In genomic region chr7:81945398-81945797, GRCm38 (mm10) we compare ENCODE assay signal across 14 mouse cellular contexts. TPM values are rescaled to one million over a fixed set of nuclear protein-coding genes. Genes with fewer than 3 reads are reported as not detected.
A peak's percentile ranks its signal among the peaks of the same experiment; 100 is the strongest.
DNase-seq lines count a peak whose midpoint lies in the region; ATAC-seq lines count a peak whose summit lies in the region.
"Had no signal": no experiment of that assay in that cellular context is flagged by ENCODE, and none has a peak within 500 bp of the region (broad histone marks: within the 10 kb centered on the region; RNA-seq: fewer than 3 reads in every experiment).

No protein-coding gene starts in this region.

- H3K9ac ChIP-seq in hindbrain, embryonic 11.5 days (ENCODE audit: low read depth, low read length): no peak overlapping the region
- H3K9ac ChIP-seq in hindbrain, embryonic 12.5 days: no peak overlapping the region
- no peak overlapping the region for H3K9ac ChIP-seq in neural tube, embryonic 15.5 days (replicated peaks)
- H3K9ac ChIP-seq in embryonic facial prominence, embryonic 11.5 days (replicated peaks; ENCODE audit: low read length): no peak overlapping the region
- H3K9ac ChIP-seq: embryonic facial prominence, embryonic 15.5 days had no signal

- H3K4me2 ChIP-seq in hindbrain, embryonic 11.5 days (replicated peaks; ENCODE audit: low read depth, low read length): no peak overlapping the region
- H3K4me2 ChIP-seq in hindbrain, embryonic 12.5 days (replicated peaks): no peak overlapping the region
- H3K4me2 ChIP-seq in neural tube, embryonic 15.5 days: no peak overlapping the region
- no peak overlapping the region for H3K4me2 ChIP-seq in embryonic facial prominence, embryonic 11.5 days (ENCODE audit: low read depth, low read length)
- H3K4me2 ChIP-seq: embryonic facial prominence, embryonic 15.5 days had no signal

- WGBS in hindbrain, embryonic 11.5 days: 22% methylated on average over 4 of the region's 4 CpGs
- 24% methylated on average over 4 of the region's 4 CpGs for WGBS in hindbrain, embryonic 12.5 days
- WGBS in neural tube, embryonic 15.5 days: 30% methylated on average over 4 of the region's 4 CpGs
- WGBS in embryonic facial prominence, embryonic 11.5 days: 25% methylated on average over 4 of the region's 4 CpGs

- no peaks in the 10 kb centered on the region for H3K4me1 ChIP-seq in hindbrain, embryonic 11.5 days (replicated peaks; ENCODE audit: control insufficient read depth, insufficient read depth, low read length)
- H3K4me1 ChIP-seq in hindbrain, embryonic 12.5 days: no peaks in the 10 kb centered on the region
- H3K4me1 ChIP-seq in neural tube, embryonic 15.5 days: no peaks in the 10 kb centered on the region; the same call in 1 of the 2 replicates
- no peaks in the 10 kb centered on the region for H3K4me1 ChIP-seq in embryonic facial prominence, embryonic 11.5 days (ENCODE audit: control insufficient read depth, insufficient read depth, low read length)
- H3K4me1 ChIP-seq: embryonic facial prominence, embryonic 15.5 days; megakaryocyte, embryonic 14.5 days had no signal

- DNase-seq in hindbrain, embryonic 11.5 days (ENCODE audit: low spot score): peak; percentile 66
- DNase-seq in neural tube, embryonic 10.5 days (ENCODE audit: extremely low spot score, low spot score): peak; percentile 30
- peak; percentile 74 for DNase-seq in embryonic facial prominence, embryonic 11.5 days (ENCODE audit: low spot score)
- DNase-seq in thymus, postnatal 10 days (ENCODE audit: low spot score in 2 of 2): no peak
- no peak for DNase-seq in urinary bladder, adult 18-20 months (ENCODE audit: low spot score in 2 of 2)
- DNase-seq: adrenal gland, postnatal 36 days; cerebellum, adult 11-12 months; right cerebral cortex, postnatal 14 days; thymus, postnatal 4 days had no signal

- no peak; the same call in 1 of the 2 replicates for ATAC-seq in hindbrain, embryonic 11.5 days (ENCODE audit: low FRiP score)
- no peak for ATAC-seq in hindbrain, embryonic 12.5 days (ENCODE audit: low FRiP score)
- ATAC-seq in neural tube, embryonic 15.5 days (ENCODE audit: low FRiP score): no peak
- no peak for ATAC-seq in embryonic facial prominence, embryonic 11.5 days (replicated peaks; ENCODE audit: insufficient number of reproducible peaks, low FRiP score, low TSS enrichment, low read depth)
- ATAC-seq: CD4-positive, CD25-positive, alpha-beta regulatory T cell, adult 4 months had no signal

- no peak overlapping the region for H3K4me3 ChIP-seq in hindbrain, embryonic 11.5 days (ENCODE audit: low read depth, low read length)
- H3K4me3 ChIP-seq in hindbrain, embryonic 12.5 days: no peak overlapping the region
- no peak overlapping the region for H3K4me3 ChIP-seq in neural tube, embryonic 15.5 days (replicated peaks)
- no peak overlapping the region for H3K4me3 ChIP-seq in embryonic facial prominence, embryonic 11.5 days (ENCODE audit: low read depth, low read length)
- H3K4me3 ChIP-seq: embryonic facial prominence, embryonic 15.5 days; megakaryocyte, embryonic 14.5 days had no signal

- H3K27me3 ChIP-seq in hindbrain, embryonic 11.5 days (ENCODE audit: control insufficient read depth, insufficient read depth, low read length): no peaks in the 10 kb centered on the region
- no peaks in the 10 kb centered on the region for H3K27me3 ChIP-seq in hindbrain, embryonic 12.5 days
- no peaks in the 10 kb centered on the region for H3K27me3 ChIP-seq in neural tube, embryonic 15.5 days (replicated peaks)
- H3K27me3 ChIP-seq in embryonic facial prominence, embryonic 11.5 days (ENCODE audit: control insufficient read depth, insufficient read depth, low read length): no peaks in the 10 kb centered on the region
- H3K27me3 ChIP-seq: embryonic facial prominence, embryonic 15.5 days had no signal

- no peaks in the 10 kb centered on the region for H3K9me3 ChIP-seq in hindbrain, embryonic 11.5 days (ENCODE audit: control insufficient read depth, low read length)
- no peaks in the 10 kb centered on the region for H3K9me3 ChIP-seq in hindbrain, embryonic 12.5 days (replicated peaks)
- H3K9me3 ChIP-seq in neural tube, embryonic 15.5 days (replicated peaks): no peaks in the 10 kb centered on the region
- H3K9me3 ChIP-seq in embryonic facial prominence, embryonic 11.5 days (replicated peaks; ENCODE audit: control insufficient read depth, low read length): no peaks in the 10 kb centered on the region
- H3K9me3 ChIP-seq: embryonic facial prominence, embryonic 15.5 days; megakaryocyte, embryonic 14.5 days had no signal

- H3K27ac ChIP-seq in hindbrain, embryonic 11.5 days (ENCODE audit: low read depth, low read length): no peak overlapping the region
- no peak overlapping the region for H3K27ac ChIP-seq in hindbrain, embryonic 12.5 days
- H3K27ac ChIP-seq in neural tube, embryonic 15.5 days (replicated peaks): no peak overlapping the region
- H3K27ac ChIP-seq in embryonic facial prominence, embryonic 11.5 days (replicated peaks; ENCODE audit: low read depth, low read length): no peak overlapping the region
- H3K27ac ChIP-seq: embryonic facial prominence, embryonic 15.5 days had no signal

- H3K36me3 ChIP-seq in hindbrain, embryonic 11.5 days (ENCODE audit: control insufficient read depth, insufficient read depth, low read length): no peaks in the 10 kb centered on the region
- no peaks in the 10 kb centered on the region for H3K36me3 ChIP-seq in hindbrain, embryonic 12.5 days
- H3K36me3 ChIP-seq in neural tube, embryonic 15.5 days: no peaks in the 10 kb centered on the region
- no peaks in the 10 kb centered on the region for H3K36me3 ChIP-seq in embryonic facial prominence, embryonic 11.5 days (replicated peaks; ENCODE audit: control insufficient read depth, insufficient read depth, low read depth, low read length)
- H3K36me3 ChIP-seq: embryonic facial prominence, embryonic 15.5 days had no signal

RNA-seq across cellular contexts. Expression of gene Hdgfl3, which starts 11.1 kb away (rescaled TPM):
- polyA plus RNA-seq in hindbrain, embryonic 11.5 days (2014; fragmentation: Nextera tagmentation; extraction: Ambion mirVana): 41.6 and 46.6 TPM in 2 replicates
- polyA plus RNA-seq in hindbrain, embryonic 12.5 days (2016; fragmentation: Nextera tagmentation; extraction: Ambion mirVana): 57.5 and 61.0 TPM in 2 replicates
- polyA plus RNA-seq in neural tube, embryonic 15.5 days (2015; fragmentation: Nextera tagmentation; extraction: Ambion mirVana): 50.4 and 57.4 TPM in 2 replicates
- polyA plus RNA-seq in embryonic facial prominence, embryonic 11.5 days (2014; fragmentation: Nextera tagmentation; extraction: Ambion mirVana): 33.9 and 35.6 TPM in 2 replicates

RNA-seq across cellular contexts. Expression of gene Bnc1, which starts 46.7 kb away (rescaled TPM):
- polyA plus RNA-seq in hindbrain, embryonic 11.5 days (2014; fragmentation: Nextera tagmentation; extraction: Ambion mirVana): 0.59 and 0.81 TPM in 2 replicates
- polyA plus RNA-seq in hindbrain, embryonic 12.5 days (2016; fragmentation: Nextera tagmentation; extraction: Ambion mirVana): 1.1 and 1.9 TPM in 2 replicates
- 1.7 and 3.1 TPM in 2 replicates for polyA plus RNA-seq in neural tube, embryonic 15.5 days (2015; fragmentation: Nextera tagmentation; extraction: Ambion mirVana)
- polyA plus RNA-seq in embryonic facial prominence, embryonic 11.5 days (2014; fragmentation: Nextera tagmentation; extraction: Ambion mirVana): 4.3 and 7.0 TPM in 2 replicates
- polyA plus RNA-seq: CD4-positive, CD25-positive, alpha-beta regulatory T cell, adult 4 months had no signal

Comparison
In these comparisons a context has a peak if more than half of its experiments do, and no peak if none do; other contexts are left out.
1. DNase-seq: peak in hindbrain, embryonic 11.5 days (single experiment), neural tube, embryonic 10.5 days (single experiment) and embryonic facial prominence, embryonic 11.5 days (single experiment); none in thymus, postnatal 10 days (0 of 2) and urinary bladder, adult 18-20 months (0 of 2).